Mouse (Mus musculus) midbrain, postnatal 0 days (tissue): ENCODE measurements around the gene Tap1. TPM values are rescaled to one million over a fixed set of nuclear protein-coding genes. Genes with fewer than 3 reads are reported as not detected.
A peak's percentile ranks its signal among the peaks of the same experiment; 100 is the strongest.

Source experiments
- ATAC-seq: fragments of 200-750 bp; cut with Nextera tagmentation; 2 replicates; pipeline ENCODE4 v1.8.0; 2017; ENCODE audit warnings: moderate number of reproducible peaks, mild to moderate bottlenecking, moderate TSS enrichment, moderate library complexity; ENCODE audit not compliant: low FRiP score
- DNase-seq: peaks from one replicate; pipeline ENCODE4 v3.0.0-alpha.2; 2015; ENCODE audit warnings: low spot score
- H3K27ac ChIP-seq: fragments of 300-500 bp; sonication (generic); 2 replicates; pipeline ENCODE4 v1.5.1; 2014; ENCODE audit warnings: low read depth, mild to moderate bottlenecking, low read length, mixed read lengths
- H3K27me3 ChIP-seq: fragments of 300-500 bp; sonication (generic); 2 replicates; pipeline ENCODE4 v1.6.1; 2014; ENCODE audit warnings: low read length, control low read depth, mixed read lengths; ENCODE audit not compliant: insufficient read depth
- H3K36me3 ChIP-seq: fragments of 300-500 bp; sonication (generic); 2 replicates; pipeline ENCODE4 v1.6.1; 2014; ENCODE audit warnings: low read length, control low read depth, mixed read lengths; ENCODE audit not compliant: insufficient read depth
- H3K4me1 ChIP-seq: fragments of 300-500 bp; sonication (generic); 2 replicates; pipeline ENCODE4 v1.6.1; 2014; ENCODE audit warnings: mild to moderate bottlenecking, control low read depth, antibody characterized with exemption, low read length, mixed read lengths; ENCODE audit not compliant: insufficient read depth
- H3K4me2 ChIP-seq: fragments of 300-500 bp; sonication (generic); 2 replicates; pipeline ENCODE4 v1.6.1; 2014; ENCODE audit warnings: low read depth, mild to moderate bottlenecking, low read length, mixed read lengths; ENCODE audit not compliant: poor library complexity, severe bottlenecking
- H3K4me3 ChIP-seq: fragments of 300-500 bp; sonication (generic); 2 replicates; pipeline ENCODE4 v1.5.1; 2014; ENCODE audit warnings: low read depth, mild to moderate bottlenecking, low read length, moderate library complexity
- H3K9ac ChIP-seq: fragments of 300-500 bp; sonication (generic); replicated peaks from 2 replicates; pipeline ENCODE4 v1.6.1; 2014; ENCODE audit warnings: mild to moderate bottlenecking, low read length, moderate library complexity, mixed read lengths; ENCODE audit not compliant: poor library complexity, severe bottlenecking
- H3K9me3 ChIP-seq: fragments of 300-500 bp; sonication (generic); 2 replicates; pipeline ENCODE4 v1.6.1; 2016; ENCODE audit warnings: low read length, control low read depth
- CTCF ChIP-seq: IDR thresholded peaks from 2 replicates; pipeline ENCODE4 v1.5.1; 2016; ENCODE audit warnings: antibody characterized with exemption, mild to moderate bottlenecking
- WGBS: fragments of 180-500 bp; shearing (Covaris S2); extraction: QIAGEN DNeasy Blood & Tissue Kit; methylation state at CpG from one replicate; pipeline ENCODE4 v1.1.7; 2014; 5-methylcytosine and 5-hydroxymethylcytosine counted together
- polyA plus RNA-seq: library from polyadenylated mRNA; unstranded; fragments of >200 nt; fragmentation: Nextera tagmentation; extraction: Ambion mirVana; gene quantifications from 2 replicates; pipeline ENCODE4 v1.2.1, GENCODE M21; 2015
- total RNA-seq: library from RNA; depleted of rRNA; stranded (reverse); fragments of >200 nt; gene quantifications from 2 replicates; pipeline ENCODE4 v1.2.3, GENCODE M21; 2014

The Tap1 gene
- total and polyA plus RNA-seq, 2 experiments from 2014 or later, result 7.1 to 7.7 TPM

DNA sequence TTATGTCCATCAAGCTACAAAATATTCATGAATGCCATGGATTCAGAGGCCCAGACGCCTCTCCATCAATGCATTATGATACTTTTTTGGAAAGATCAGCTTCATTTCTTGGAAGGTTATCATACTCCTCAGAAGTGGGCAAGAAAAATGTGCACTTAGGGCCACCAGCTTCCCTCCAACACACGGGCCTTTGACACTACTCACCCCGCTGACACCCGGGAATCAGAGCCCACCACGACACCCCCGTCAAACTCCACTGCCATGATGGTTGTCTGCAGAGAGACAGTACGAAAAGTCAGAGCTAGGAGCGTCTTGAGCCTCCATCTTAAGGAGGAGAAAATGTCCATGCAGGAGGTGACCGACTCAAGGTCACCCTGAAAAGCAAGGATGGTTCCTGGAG, 1.8 kb upstream of the Tap1 start:
- DNase-seq (no peak), ATAC-seq (no peak)
- Histone ChIP-seq H3K36me3 (no peaks in the 10 kb centered on the region), H3K27ac (no peak overlapping the region), H3K27me3 (peaks cover 40% of the 10 kb centered on the region), H3K9me3 (no peaks in the 10 kb centered on the region), H3K4me3 (no peak overlapping the region), H3K4me1 (peaks cover 3% of the 10 kb centered on the region), H3K9ac (no peak overlapping the region), H3K4me2 (no peak overlapping the region)
- no peak for TF ChIP-seq CTCF
- WGBS, result 84% methylated on average over 9 of the region's 9 CpGs

DNA sequence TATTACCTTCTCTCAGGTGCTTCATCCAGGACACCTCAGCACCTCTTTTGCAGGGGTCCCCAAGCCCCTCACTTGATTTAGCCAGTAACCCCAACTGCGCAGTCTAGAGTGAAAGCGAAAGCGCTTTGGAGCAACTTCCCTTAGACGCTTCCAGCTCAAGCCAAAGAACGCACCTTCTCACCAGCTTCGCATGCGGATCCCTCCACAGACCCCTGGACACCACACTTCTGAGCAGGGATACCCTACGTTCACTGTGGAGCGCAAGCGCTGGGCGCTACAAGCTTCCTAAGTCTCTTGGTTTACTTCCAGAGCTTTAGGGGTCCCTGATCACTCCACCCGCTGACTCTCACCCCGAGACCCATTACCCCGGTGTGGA, 480 bp upstream of the Tap1 start:
- no peak; the same call in 1 of the 2 replicates for ATAC-seq
- TF ChIP-seq CTCF, result no peak
- DNase-seq, result no peak

DNA sequence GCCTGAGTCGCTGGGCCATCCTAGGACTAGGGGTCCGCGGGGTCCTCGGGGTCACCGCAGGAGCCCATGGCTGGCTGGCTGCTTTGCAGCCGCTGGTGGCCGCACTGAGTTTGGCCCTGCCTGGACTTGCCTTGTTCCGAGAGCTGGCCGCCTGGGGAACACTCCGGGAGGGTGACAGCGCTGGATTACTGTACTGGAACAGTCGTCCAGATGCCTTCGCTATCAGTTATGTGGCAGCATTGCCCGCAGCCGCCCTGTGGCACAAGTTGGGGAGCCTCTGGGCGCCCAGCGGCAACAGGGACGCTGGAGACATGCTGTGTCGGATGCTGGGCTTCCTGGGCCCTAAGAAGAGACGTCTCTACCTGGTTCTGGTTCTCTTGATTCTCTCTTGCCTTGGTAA, 657 bp downstream of the Tap1 start:
- no peak for TF ChIP-seq CTCF
- WGBS, result 4% methylated on average over 20 of the region's 20 CpGs
- H3K36me3 ChIP-seq, result no peaks in the 10 kb centered on the region
- ATAC-seq (peak; percentile 14; the same call in 1 of the 2 replicates), DNase-seq (no peak)
- H3K4me3 ChIP-seq, result peak overlapping the region; percentile 55
- no peaks in the 10 kb centered on the region for H3K9me3 ChIP-seq
- peaks cover 56% of the 10 kb centered on the region for H3K27me3 ChIP-seq
- peak overlapping the region; percentile 61 for H3K9ac ChIP-seq
- H3K4me2 ChIP-seq, result peak overlapping the region; percentile 86
- peaks cover 3% of the 10 kb centered on the region for H3K4me1 ChIP-seq
- H3K27ac ChIP-seq, result 0 out of 2 replicates have a peak overlapping the region, but pooled peaks have one; percentile 55

More for the DNA sequence above, 480 bp upstream of the Tap1 start:
- Histone ChIP-seq H3K27me3 (peaks cover 45% of the 10 kb centered on the region), H3K27ac (no peak overlapping the region), H3K36me3 (no peaks in the 10 kb centered on the region), H3K9ac (peak overlapping the region; percentile 25), H3K4me2 (peak overlapping the region; percentile 86), H3K4me1 (peaks cover 3% of the 10 kb centered on the region), H3K9me3 (no peaks in the 10 kb centered on the region), H3K4me3 (peak overlapping the region; percentile 55)
- WGBS, result 4% methylated on average over 14 of the region's 14 CpGs

DNA sequence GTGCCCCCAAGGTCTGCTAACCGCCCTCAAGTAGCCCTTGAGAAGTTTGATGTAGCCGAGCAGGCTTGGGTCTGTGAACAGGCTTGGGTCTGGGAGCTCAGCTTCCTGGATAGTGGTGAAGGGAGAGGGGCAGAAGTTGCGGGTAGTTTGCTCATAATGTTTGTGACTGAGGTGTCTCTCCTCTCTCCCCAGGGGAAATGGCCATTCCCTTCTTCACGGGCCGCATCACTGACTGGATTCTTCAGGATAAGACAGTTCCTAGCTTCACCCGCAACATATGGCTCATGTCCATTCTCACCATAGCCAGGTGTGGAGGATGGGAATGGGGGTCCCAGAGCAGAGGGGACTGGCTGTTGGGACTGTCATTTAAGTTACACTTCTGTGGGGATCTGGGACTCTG, 1.6 kb downstream of the Tap1 start:
- H3K4me1 ChIP-seq, result peaks cover 3% of the 10 kb centered on the region

DNA sequence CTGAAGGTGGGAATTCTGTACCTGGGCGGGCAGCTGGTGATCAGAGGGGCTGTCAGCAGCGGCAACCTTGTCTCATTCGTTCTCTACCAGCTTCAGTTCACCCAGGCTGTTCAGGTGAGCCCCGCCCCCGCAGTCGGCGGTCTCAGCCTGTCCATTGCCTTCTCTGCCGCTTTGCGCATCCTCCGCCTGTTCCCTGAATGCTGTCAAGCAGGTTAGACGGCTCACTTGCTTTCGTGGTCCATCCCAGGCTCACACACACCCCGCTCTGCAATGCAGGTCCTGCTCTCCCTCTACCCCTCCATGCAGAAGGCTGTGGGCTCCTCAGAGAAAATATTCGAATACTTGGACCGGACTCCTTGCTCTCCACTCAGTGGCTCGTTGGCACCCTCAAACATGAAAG, 5.5 kb downstream of the Tap1 start:
- Histone ChIP-seq H3K4me2 (no peak overlapping the region), H3K36me3 (no peaks in the 10 kb centered on the region), H3K9ac (no peak overlapping the region), H3K27me3 (peaks cover 56% of the 10 kb centered on the region), H3K27ac (no peak overlapping the region), H3K9me3 (no peaks in the 10 kb centered on the region), H3K4me3 (no peak overlapping the region), H3K4me1 (peaks cover 3% of the 10 kb centered on the region; the same call in 1 of the 2 replicates)
- 24% methylated on average over 16 of the region's 16 CpGs for WGBS
- no peak for DNase-seq
- TF ChIP-seq CTCF, result no peak
- ATAC-seq, result no peak

More for the DNA sequence above, 1.6 kb downstream of the Tap1 start:
- no peak overlapping the region for H3K4me3 ChIP-seq
- no peak for ATAC-seq
- no peak overlapping the region for H3K9ac ChIP-seq
- peaks cover 63% of the 10 kb centered on the region for H3K27me3 ChIP-seq
- DNase-seq, result no peak
- H3K4me2 ChIP-seq, result no peak overlapping the region
- TF ChIP-seq CTCF, result no peak
- WGBS, result 66% methylated on average over 6 of the region's 6 CpGs
- no peak overlapping the region for H3K27ac ChIP-seq
- no peaks in the 10 kb centered on the region for H3K9me3 ChIP-seq
- no peaks in the 10 kb centered on the region for H3K36me3 ChIP-seq

DNA sequence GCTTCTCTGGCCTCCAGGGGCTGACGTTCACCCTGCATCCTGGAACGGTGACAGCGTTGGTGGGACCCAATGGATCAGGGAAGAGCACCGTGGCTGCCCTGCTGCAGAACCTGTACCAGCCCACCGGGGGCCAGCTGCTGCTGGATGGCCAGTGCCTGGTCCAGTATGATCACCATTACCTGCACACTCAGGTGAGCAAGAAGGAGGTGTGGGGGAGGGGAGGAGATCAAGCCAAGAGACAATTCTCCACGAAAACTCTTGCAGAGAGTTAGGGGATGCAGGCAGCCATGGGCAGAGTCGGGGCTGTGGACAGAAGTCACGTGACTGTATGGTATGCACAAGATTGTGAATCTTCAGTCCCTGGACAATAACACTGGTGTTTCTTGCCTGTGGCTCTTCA, 6.1 kb downstream of the Tap1 start:
- ATAC-seq, result no peak
- H3K4me1 ChIP-seq, result no peaks in the 10 kb centered on the region
- no peak overlapping the region for H3K4me3 ChIP-seq
- TF ChIP-seq CTCF, result no peak
- peaks cover 56% of the 10 kb centered on the region for H3K27me3 ChIP-seq
- H3K9me3 ChIP-seq, result no peaks in the 10 kb centered on the region
- H3K36me3 ChIP-seq, result no peaks in the 10 kb centered on the region
- no peak overlapping the region for H3K27ac ChIP-seq
- DNase-seq, result no peak
- 55% methylated on average over 8 of the region's 8 CpGs for WGBS
- H3K9ac ChIP-seq, result no peak overlapping the region
- no peak overlapping the region for H3K4me2 ChIP-seq
